Mouse (Mus musculus) bone marrow macrophage, adult 2 months (primary cell): ENCODE data around the gene Clk1.

ENCODE experiments used
- CTCF ChIP-seq: IDR thresholded peaks from 2 replicates; pipeline ENCODE4 v1.5.1; 2012; ENCODE audit warnings: low read depth, mild to moderate bottlenecking, low read length, moderate library complexity
- POLR2A ChIP-seq: IDR thresholded peaks from 2 replicates; pipeline ENCODE4 v1.6.1; 2012; ENCODE audit warnings: mild to moderate bottlenecking, low read depth, low read length, borderline replicate concordance

DNA sequence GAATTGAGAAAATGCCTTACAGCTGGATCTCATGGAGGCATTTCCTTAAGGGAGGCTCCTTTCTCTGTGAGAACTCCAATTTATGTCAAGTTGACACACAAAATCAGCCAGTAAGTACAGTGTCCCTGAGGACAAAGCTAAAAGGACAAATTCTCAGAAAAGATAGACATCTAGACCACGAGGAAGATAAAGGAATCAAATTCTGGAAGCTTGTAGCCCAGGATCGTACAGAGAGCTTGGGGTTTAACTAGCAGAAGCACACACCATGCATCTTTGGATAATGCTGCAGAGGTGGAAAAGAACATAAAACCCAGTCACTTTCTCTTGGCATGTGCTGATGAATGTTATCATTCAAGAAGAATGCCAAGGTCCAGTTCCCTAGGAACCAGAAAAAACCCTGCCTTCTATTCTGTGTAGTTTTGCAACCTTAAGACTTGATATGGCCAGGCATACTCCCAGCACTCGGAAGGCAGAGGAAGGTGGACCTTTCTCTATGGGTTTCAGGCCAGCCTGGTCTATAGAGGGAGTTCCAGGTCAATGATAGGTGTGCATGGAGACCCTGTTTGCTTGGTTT lies 48.2 kb downstream of the Clk1 start:
- TF ChIP-seq POLR2A (no peak), CTCF (no peak)
